Mouse (Mus musculus) lung, adult 2 months (tissue): Measurements from ENCODE around the gene Eloa.

Source experiments
- CTCF ChIP-seq: fragments of 200-500 bp; IDR thresholded peaks from 2 replicates; pipeline ENCODE4 v1.5.1; 2011; ENCODE audit warnings: mild to moderate bottlenecking, low read length, control low read depth; ENCODE audit not compliant: insufficient read depth
- POLR2A ChIP-seq: fragments of 200-500 bp; IDR thresholded peaks from 2 replicates; pipeline ENCODE4 v1.6.1; 2011; ENCODE audit warnings: low read depth, mild to moderate bottlenecking, control low read depth, low read length, borderline replicate concordance; ENCODE audit errors: extremely low read depth

- TF ChIP-seq CTCF, result no peak
- TF ChIP-seq POLR2A, result no peak
Measured at GRCm38 (mm10) chr4:135958354-135958753, 63.2 kb downstream of the Eloa start.
